Mouse (Mus musculus) embryonic facial prominence, embryonic 12.5 days (tissue): Measurements from ENCODE around the gene Camk1d. TPM values are rescaled to one million over a fixed set of nuclear protein-coding genes. Genes with fewer than 3 reads are reported as not detected.

Experiments used
- ATAC-seq: fragments of 200-750 bp; cut with Nextera tagmentation; 2 replicates; pipeline ENCODE4 v1.8.0; 2017; ENCODE audit not compliant: insufficient number of reproducible peaks, insufficient read depth, low FRiP score, low TSS enrichment
- H3K27ac ChIP-seq: fragments of 300-500 bp; sonication (generic); 2 replicates; pipeline ENCODE4 v1.5.1; 2016; ENCODE audit warnings: mild to moderate bottlenecking
- H3K27me3 ChIP-seq: fragments of 300-500 bp; sonication (generic); 2 replicates; pipeline ENCODE4 v1.6.1; 2016; ENCODE audit warnings: mild to moderate bottlenecking, moderate library complexity
- H3K36me3 ChIP-seq: fragments of 300-500 bp; sonication (generic); 2 replicates; pipeline ENCODE4 v1.6.1; 2016; ENCODE audit warnings: mild to moderate bottlenecking
- H3K4me1 ChIP-seq: fragments of 300-500 bp; sonication (generic); 2 replicates; pipeline ENCODE4 v1.6.1; 2016
- H3K4me2 ChIP-seq: fragments of 300-500 bp; sonication (generic); replicated peaks from 2 replicates; pipeline ENCODE4 v1.6.1; 2016; ENCODE audit warnings: mild to moderate bottlenecking, moderate library complexity
- H3K4me3 ChIP-seq: fragments of 300-500 bp; sonication (generic); 2 replicates; pipeline ENCODE4 v1.5.1; 2016; ENCODE audit warnings: mild to moderate bottlenecking
- H3K9ac ChIP-seq: fragments of 300-500 bp; sonication (generic); 2 replicates; pipeline ENCODE4 v1.6.1; 2016; ENCODE audit warnings: mild to moderate bottlenecking, moderate library complexity
- H3K9me3 ChIP-seq: fragments of 300-500 bp; sonication (generic); 2 replicates; pipeline ENCODE4 v1.6.1; 2016; ENCODE audit warnings: mild to moderate bottlenecking, moderate library complexity
- WGBS: fragments of 180-500 bp; shearing (Covaris S2); methylation state at CpG from one replicate; pipeline ENCODE4 v1.1.7; 2016; 5-methylcytosine and 5-hydroxymethylcytosine counted together
- polyA plus RNA-seq: library from polyadenylated mRNA; unstranded; fragments of >200 nt; fragmentation: Nextera tagmentation; extraction: Ambion mirVana; gene quantifications from 2 replicates; pipeline ENCODE4 v1.2.1, GENCODE M21; 2016

Gene Camk1d
- polyA plus RNA-seq, 1 experiment from 2014 or later = 3.4 TPM

DNA sequence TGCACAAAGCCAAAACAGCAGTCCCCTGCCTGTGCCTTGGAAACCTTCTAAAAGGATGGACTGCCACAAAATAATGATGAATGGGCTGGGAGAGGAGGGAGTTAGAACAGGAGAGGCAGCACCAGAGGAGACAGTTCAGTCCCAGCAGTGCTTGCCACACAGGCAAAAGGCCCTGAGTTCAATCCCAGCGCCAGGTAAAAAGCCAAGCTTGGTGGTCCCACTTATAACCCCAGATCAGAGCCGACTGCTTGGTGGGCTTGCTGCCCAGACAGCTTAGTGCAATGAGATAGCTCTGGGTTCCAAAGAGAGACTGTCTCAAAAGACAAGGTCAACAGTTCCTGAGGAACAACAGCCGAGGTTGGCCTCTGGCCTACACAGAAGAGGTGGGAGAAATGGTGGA lies 58.0 kb downstream of the Camk1d start:
- no peak overlapping the region for H3K27ac ChIP-seq
- no peaks in the 10 kb centered on the region for H3K9me3 ChIP-seq
- no peak overlapping the region for H3K4me2 ChIP-seq
- no peaks in the 10 kb centered on the region for H3K27me3 ChIP-seq
- H3K36me3 ChIP-seq = no peaks in the 10 kb centered on the region
- ATAC-seq = no peak
- H3K4me3 ChIP-seq = no peak overlapping the region
- WGBS = 76% methylated on average over 3 of the region's 3 CpGs
- H3K4me1 ChIP-seq = no peaks in the 10 kb centered on the region
- H3K9ac ChIP-seq = no peak overlapping the region

- Histone ChIP-seq H3K27ac (no peak overlapping the region), H3K4me3 (no peak overlapping the region), H3K36me3 (no peaks in the 10 kb centered on the region), H3K27me3 (no peaks in the 10 kb centered on the region), H3K4me2 (no peak overlapping the region), H3K9ac (no peak overlapping the region), H3K4me1 (no peaks in the 10 kb centered on the region), H3K9me3 (no peaks in the 10 kb centered on the region)
- ATAC-seq = no peak
- 88% methylated on average over 6 of the region's 6 CpGs for WGBS
Observed at GRCm38 (mm10) chr2:5652071-5652470, 62.2 kb downstream of the Camk1d start.

- no peaks in the 10 kb centered on the region for H3K36me3 ChIP-seq
- no peak overlapping the region for H3K4me2 ChIP-seq
- no peak overlapping the region for H3K4me3 ChIP-seq
- ATAC-seq = no peak
- 83% methylated on average over 10 of the region's 10 CpGs for WGBS
- no peaks in the 10 kb centered on the region for H3K27me3 ChIP-seq
- no peaks in the 10 kb centered on the region for H3K4me1 ChIP-seq
- no peak overlapping the region for H3K27ac ChIP-seq
- no peaks in the 10 kb centered on the region for H3K9me3 ChIP-seq
- no peak overlapping the region for H3K9ac ChIP-seq
Observed at GRCm38 (mm10) chr2:5651285-5651870, 62.9 kb downstream of the Camk1d start.

GRCm38 (mm10) chr2:5649226-5649625 lies 65.1 kb downstream of the Camk1d start:
- H3K4me2 ChIP-seq = no peak overlapping the region
- H3K4me3 ChIP-seq = no peak overlapping the region
- no peak overlapping the region for H3K9ac ChIP-seq
- H3K9me3 ChIP-seq = no peaks in the 10 kb centered on the region
- WGBS = 68% methylated on average over 5 of the region's 5 CpGs
- ATAC-seq = no peak
- H3K4me1 ChIP-seq = no peaks in the 10 kb centered on the region
- no peaks in the 10 kb centered on the region for H3K27me3 ChIP-seq
- no peak overlapping the region for H3K27ac ChIP-seq
- no peaks in the 10 kb centered on the region for H3K36me3 ChIP-seq

- no peaks in the 10 kb centered on the region for H3K36me3 ChIP-seq
- H3K4me2 ChIP-seq = no peak overlapping the region
- 0 out of 2 replicates have a peak, but pooled peaks cover 2% of the 10 kb centered on the region for H3K4me1 ChIP-seq
- H3K27ac ChIP-seq = no peak overlapping the region
- ATAC-seq = no peak
- no peaks in the 10 kb centered on the region for H3K27me3 ChIP-seq
- H3K9ac ChIP-seq = no peak overlapping the region
- WGBS = 84% methylated on average over 6 of the region's 6 CpGs
- H3K4me3 ChIP-seq = no peak overlapping the region
- H3K9me3 ChIP-seq = no peaks in the 10 kb centered on the region
Observed at GRCm38 (mm10) chr2:5648764-5649163, 65.6 kb downstream of the Camk1d start.

DNA sequence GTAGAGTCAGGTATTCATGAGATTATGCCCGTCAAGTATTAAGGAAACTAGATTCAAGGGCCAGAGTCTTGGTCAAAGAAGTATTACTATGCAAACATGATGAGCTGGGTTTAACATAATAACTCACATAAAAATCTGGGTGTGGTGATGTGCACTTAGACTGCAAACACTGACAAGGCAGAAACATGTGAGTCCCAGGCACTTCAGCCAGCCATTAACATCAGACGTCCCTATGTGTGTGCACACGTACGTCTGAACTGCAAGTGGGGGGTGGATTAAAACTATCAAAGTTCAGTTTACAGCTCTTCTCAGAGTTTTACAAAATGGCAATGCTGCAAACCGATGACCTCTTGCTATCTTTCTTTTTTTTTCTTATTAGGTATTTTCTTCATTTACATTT lies 68.0 kb downstream of the Camk1d start:
- ATAC-seq = no peak
- WGBS = 83% methylated on average over 5 of the region's 5 CpGs
- H3K4me2 ChIP-seq = no peak overlapping the region
- no peak overlapping the region for H3K4me3 ChIP-seq
- no peaks in the 10 kb centered on the region for H3K27me3 ChIP-seq
- no peaks in the 10 kb centered on the region for H3K36me3 ChIP-seq
- no peak overlapping the region for H3K27ac ChIP-seq
- 0 out of 2 replicates have a peak, but pooled peaks cover 3% of the 10 kb centered on the region for H3K4me1 ChIP-seq
- H3K9ac ChIP-seq = no peak overlapping the region
- H3K9me3 ChIP-seq = no peaks in the 10 kb centered on the region

DNA sequence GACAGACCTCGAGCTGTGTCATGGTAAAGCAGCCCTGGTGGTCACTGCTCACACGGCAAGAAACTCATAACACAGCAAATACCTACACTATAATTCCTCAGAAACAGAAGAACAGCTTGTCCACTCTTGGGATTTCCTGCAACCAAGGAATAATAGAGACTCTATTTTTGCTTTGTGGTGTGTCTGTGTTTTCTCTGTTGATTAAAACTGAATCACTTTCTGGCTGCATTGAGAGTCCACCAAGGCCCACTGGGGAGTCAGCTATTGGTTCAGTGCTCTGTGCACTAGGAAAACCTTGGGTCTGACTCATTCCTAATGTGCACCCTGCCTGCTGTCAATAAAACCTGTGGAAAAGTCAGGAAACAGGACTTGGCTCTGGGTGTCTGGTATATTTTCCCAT lies 68.7 kb downstream of the Camk1d start:
- no peak overlapping the region for H3K9ac ChIP-seq
- ATAC-seq = no peak
- no peak overlapping the region for H3K4me2 ChIP-seq
- no peaks in the 10 kb centered on the region for H3K27me3 ChIP-seq
- no peaks in the 10 kb centered on the region for H3K9me3 ChIP-seq
- 0 out of 2 replicates have a peak, but pooled peaks cover 3% of the 10 kb centered on the region for H3K4me1 ChIP-seq
- no peak overlapping the region for H3K4me3 ChIP-seq
- WGBS = 68% methylated on average over 2 of the region's 2 CpGs
- no peaks in the 10 kb centered on the region for H3K36me3 ChIP-seq
- H3K27ac ChIP-seq = no peak overlapping the region

GRCm38 (mm10) chr2:5643937-5644336 lies 70.4 kb downstream of the Camk1d start:
- H3K36me3 ChIP-seq = no peaks in the 10 kb centered on the region
- no peak overlapping the region for H3K9ac ChIP-seq
- no peak overlapping the region for H3K27ac ChIP-seq
- no peak for ATAC-seq
- 0 out of 2 replicates have a peak, but pooled peaks cover 3% of the 10 kb centered on the region for H3K4me1 ChIP-seq
- WGBS = 89% methylated on average over 3 of the region's 3 CpGs
- H3K4me2 ChIP-seq = no peak overlapping the region
- no peaks in the 10 kb centered on the region for H3K27me3 ChIP-seq
- no peaks in the 10 kb centered on the region for H3K9me3 ChIP-seq
- H3K4me3 ChIP-seq = no peak overlapping the region

DNA sequence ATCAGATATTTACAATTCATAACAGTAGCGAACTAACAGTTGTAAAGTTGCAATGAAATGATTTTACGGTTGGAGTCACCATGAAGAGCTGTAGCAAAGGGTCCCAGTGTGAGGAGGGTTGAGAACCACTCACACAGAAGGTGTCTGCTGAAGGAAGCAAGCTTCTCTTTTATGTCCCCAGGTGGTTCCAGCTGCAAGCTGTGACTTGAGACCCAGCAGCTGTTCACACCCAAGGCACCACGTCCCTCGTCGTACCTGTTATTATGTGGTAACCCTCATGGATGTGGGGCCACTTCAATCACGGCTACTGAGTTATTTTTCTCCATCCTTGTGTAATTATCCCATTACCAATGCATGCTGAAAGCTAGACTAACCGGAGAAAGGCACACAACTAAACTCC lies 71.1 kb downstream of the Camk1d start:
- Histone ChIP-seq H3K4me3 (no peak overlapping the region), H3K27ac (no peak overlapping the region), H3K4me2 (no peak overlapping the region), H3K9ac (no peak overlapping the region), H3K9me3 (no peaks in the 10 kb centered on the region), H3K36me3 (no peaks in the 10 kb centered on the region), H3K4me1 (0 out of 2 replicates have a peak, but pooled peaks cover 3% of the 10 kb centered on the region), H3K27me3 (no peaks in the 10 kb centered on the region)
- ATAC-seq = no peak
- WGBS = 63% methylated on average over 7 of the region's 7 CpGs

GRCm38 (mm10) chr2:5642624-5643023 lies 71.7 kb downstream of the Camk1d start:
- Histone ChIP-seq H3K27ac (no peak overlapping the region), H3K4me2 (no peak overlapping the region), H3K27me3 (no peaks in the 10 kb centered on the region), H3K9ac (no peak overlapping the region), H3K4me3 (no peak overlapping the region), H3K9me3 (no peaks in the 10 kb centered on the region), H3K4me1 (0 out of 2 replicates have a peak, but pooled peaks cover 3% of the 10 kb centered on the region), H3K36me3 (no peaks in the 10 kb centered on the region)
- no peak for ATAC-seq
- WGBS = 45% methylated on average over 5 of the region's 5 CpGs

DNA sequence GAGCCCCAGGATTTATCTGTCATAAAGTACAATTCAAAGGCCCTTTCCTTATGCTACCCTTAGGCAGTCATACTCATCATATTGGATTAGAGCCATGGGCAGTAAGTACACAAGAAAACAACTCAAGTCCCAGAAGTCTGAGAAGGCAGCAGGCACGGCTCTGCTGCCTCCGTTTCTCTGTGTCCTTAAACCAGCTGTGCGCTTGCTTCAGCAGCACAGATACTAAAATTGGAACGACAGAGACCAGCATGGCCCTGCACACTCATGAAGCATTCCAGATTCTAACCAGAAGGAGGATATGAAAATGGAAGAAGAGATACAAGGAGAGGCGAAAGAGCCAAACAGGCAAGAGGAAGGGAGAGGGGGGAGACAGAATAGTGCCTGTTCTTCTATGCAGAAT lies 72.6 kb downstream of the Camk1d start:
- Histone ChIP-seq H3K27ac (no peak overlapping the region), H3K36me3 (no peaks in the 10 kb centered on the region), H3K4me2 (no peak overlapping the region), H3K9me3 (no peaks in the 10 kb centered on the region), H3K4me3 (no peak overlapping the region), H3K4me1 (0 out of 2 replicates have a peak, but pooled peaks cover 3% of the 10 kb centered on the region), H3K27me3 (no peaks in the 10 kb centered on the region), H3K9ac (no peak overlapping the region)
- no peak for ATAC-seq
- 71% methylated on average over 5 of the region's 5 CpGs for WGBS

- Histone ChIP-seq H3K36me3 (no peaks in the 10 kb centered on the region), H3K4me3 (no peak overlapping the region), H3K9ac (no peak overlapping the region), H3K27me3 (no peaks in the 10 kb centered on the region), H3K27ac (no peak overlapping the region), H3K4me2 (no peak overlapping the region), H3K9me3 (no peaks in the 10 kb centered on the region), H3K4me1 (0 out of 2 replicates have a peak, but pooled peaks cover 3% of the 10 kb centered on the region)
- ATAC-seq = no peak
- 88% methylated on average over 5 of the region's 5 CpGs for WGBS
Observed at GRCm38 (mm10) chr2:5640586-5640985, 73.7 kb downstream of the Camk1d start.
